Mouse (Mus musculus): ENCODE results near the gene Dhx34.

DNA sequence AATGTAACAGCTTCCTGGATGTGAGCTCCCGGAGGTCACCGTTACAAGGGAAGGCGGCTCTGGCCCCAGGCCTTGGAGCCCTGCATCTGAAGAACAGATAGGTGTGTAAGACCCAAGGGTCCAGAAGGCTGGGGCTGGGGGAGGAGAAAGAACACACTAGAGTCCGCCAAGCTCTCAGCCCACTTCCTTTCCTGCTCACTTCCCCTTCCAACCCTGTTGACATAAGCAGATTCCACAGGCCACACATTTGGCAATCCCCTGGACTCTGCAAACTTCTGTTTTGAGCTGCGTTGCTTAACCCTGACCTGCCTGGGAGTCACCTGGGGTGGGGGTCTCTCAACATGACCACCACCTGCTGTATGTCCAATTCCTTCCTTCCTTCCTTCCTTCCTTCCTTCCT, 22.2 kb upstream of the Dhx34 start, which contains the start of gene C5ar2:
- TF ChIP-seq ZC3H11A (IDR thresholded peaks at IDR 0.05; ENCODE audit: borderline replicate concordance, low read depth, low read length): no peak
- TF ChIP-seq CHD2 (IDR thresholded peaks at IDR 0.05; ENCODE audit: low read depth, low read length): no peak
